Comparison of ENCODE assay signal across 8 mouse cellular contexts in genomic region chr17:46857903-46858748, GRCm38 (mm10). TPM values are rescaled to one million over a fixed set of nuclear protein-coding genes. Genes with fewer than 3 reads are reported as not detected.
DNase-seq lines count a peak whose midpoint lies in the region; ATAC-seq and TF ChIP-seq lines count a peak whose summit lies in the region.

Bicral (minus strand) TSS chr17:46858482.

- no peaks in the 10 kb centered on the region for H3K9me3 ChIP-seq in limb, embryonic 14.5 days (ENCODE audit: control insufficient read depth, low read length)
- H3K9me3 ChIP-seq in midbrain, embryonic 15.5 days, result no peaks in the 10 kb centered on the region

- H3K4me1 ChIP-seq in limb, embryonic 14.5 days (ENCODE audit: control insufficient read depth, insufficient read depth, low read length), result peaks cover 18% of the 10 kb centered on the region
- H3K4me1 ChIP-seq in midbrain, embryonic 15.5 days, result peaks cover 36% of the 10 kb centered on the region
- peaks cover 12% of the 10 kb centered on the region for H3K4me1 ChIP-seq in spleen, adult 2 months (ENCODE audit: control insufficient read depth, insufficient read depth, insufficient read length)

- peaks cover 6% of the 10 kb centered on the region; the same call in 1 of the 2 replicates for H3K36me3 ChIP-seq in limb, embryonic 14.5 days (ENCODE audit: control insufficient read depth, insufficient read depth, low read length)
- H3K36me3 ChIP-seq in midbrain, embryonic 15.5 days (replicated peaks), result no peaks in the 10 kb centered on the region
- no peaks in the 10 kb centered on the region; the same call in 1 of the 2 replicates for H3K36me3 ChIP-seq in spleen, adult 2 months (ENCODE audit: control insufficient read depth, insufficient read depth, low read length)

- peak within 1 kb of the TSS; percentile 100 for H3K27ac ChIP-seq in limb, embryonic 14.5 days (replicated peaks; ENCODE audit: low read depth, low read length)
- peak within 1 kb of the TSS; percentile 100 for H3K27ac ChIP-seq in midbrain, embryonic 15.5 days
- H3K27ac ChIP-seq in spleen, adult 2 months (ENCODE audit: insufficient read depth, low read length), result peak within 1 kb of the TSS; percentile 100

- no peaks in the 10 kb centered on the region for H3K27me3 ChIP-seq in limb, embryonic 14.5 days (ENCODE audit: control insufficient read depth, insufficient read depth, low read length)
- no peaks in the 10 kb centered on the region for H3K27me3 ChIP-seq in midbrain, embryonic 15.5 days (replicated peaks)
- H3K27me3 ChIP-seq in spleen, adult 2 months (ENCODE audit: control insufficient read depth, insufficient read depth, low read length), result no peaks in the 10 kb centered on the region

- peak; percentile 45; the same call in 1 of the 2 replicates for TF ChIP-seq POLR2A in limb, embryonic 14.5 days (IDR thresholded peaks at IDR 0.05; ENCODE audit: borderline replicate concordance, extremely low read depth, insufficient read depth, insufficient read length)
- no peak; the same call in 1 of the 2 replicates for TF ChIP-seq POLR2A in spleen, adult 2 months (IDR thresholded peaks at IDR 0.05; ENCODE audit: low read depth, low read length)

- peak; percentile 66 for DNase-seq in 3134 (ENCODE audit: extremely low read depth, insufficient read length, low spot score)
- DNase-seq in adrenal gland, adult 18-20 months (ENCODE audit: low spot score in 2 of 2), result peak; percentile 63 to 78
- DNase-seq in embryo, embryonic 9.5 days (ENCODE audit: extremely low spot score), result peak; percentile 86
- peak; percentile 99 for DNase-seq in heart, adult 11 months
- peak; percentile 63 for DNase-seq in kidney, adult 11 months
- peak; percentile 85 for DNase-seq in limb, embryonic 14.5 days (ENCODE audit: low spot score)
- peak in 1 of 2 experiments; percentile 70 for DNase-seq in spleen, adult 2 months (ENCODE audit: low read depth in 1 of 2, low spot score in 2 of 2)

- H3K9ac ChIP-seq in limb, embryonic 14.5 days (ENCODE audit: low read depth, low read length, severe bottlenecking), result peak within 1 kb of the TSS; percentile 100
- H3K9ac ChIP-seq in midbrain, embryonic 15.5 days, result peak within 1 kb of the TSS; percentile 100

- peak; percentile 71 for ATAC-seq in limb, embryonic 14.5 days (ENCODE audit: low FRiP score, low read depth)
- peak; percentile 66 for ATAC-seq in midbrain, embryonic 15.5 days (replicated peaks)

- TF ChIP-seq CTCF in spleen, adult 2 months (IDR thresholded peaks at IDR 0.05; ENCODE audit: extremely low read depth, insufficient read depth, insufficient read length, insufficient replicate concordance), result no peak

- H3K4me3 ChIP-seq in limb, embryonic 14.5 days (replicated peaks; ENCODE audit: low read length), result peak within 1 kb of the TSS; percentile 98
- H3K4me3 ChIP-seq in midbrain, embryonic 15.5 days, result peak within 1 kb of the TSS; percentile 98
- H3K4me3 ChIP-seq in spleen, adult 2 months (ENCODE audit: extremely low read depth, insufficient read depth, insufficient read length), result peak within 1 kb of the TSS; percentile 95

- H3K4me2 ChIP-seq in limb, embryonic 14.5 days (replicated peaks; ENCODE audit: low read depth, low read length, severe bottlenecking), result peak within 1 kb of the TSS; percentile 62
- H3K4me2 ChIP-seq in midbrain, embryonic 15.5 days, result peak within 1 kb of the TSS; percentile 64

- WGBS in limb, embryonic 14.5 days, result 1% methylated on average over 38 of the region's 65 CpGs
- WGBS in midbrain, embryonic 15.5 days, result under 1% methylated on average over 58 of the region's 65 CpGs
- 1% methylated on average over 62 of the region's 65 CpGs for WGBS in spleen, adult 2 months

RNA-seq across cellular contexts. Expression of gene Bicral, which starts in this region (rescaled TPM):
- total RNA-seq in adrenal gland, adult 18-20 months (2021), result 10 to 100 TPM; 16.7 to 18.2 TPM
- polyA plus RNA-seq in limb, embryonic 14.5 days (2012; rRNA removed), result 17.2 and 17.7 TPM in 2 replicates
- polyA plus RNA-seq in limb, embryonic 14.5 days (2014; fragmentation: Nextera tagmentation; extraction: Ambion mirVana), result 5.4 and 8.2 TPM in 2 replicates
- 10.5 and 12.8 TPM in 2 replicates for polyA plus RNA-seq in midbrain, embryonic 15.5 days (2015; fragmentation: Nextera tagmentation; extraction: Ambion mirVana)
- 14.4 and 14.5 TPM in 2 replicates for polyA plus RNA-seq in spleen, adult 2 months (2012; rRNA removed)
